Mouse (Mus musculus): ENCODE measurements around the gene Prr5.
"Not testable (repeated sequence)": the region's sequence is repeated elsewhere in the genome, so short reads cannot be mapped to it uniquely, and the experiment has no call there.

Prr5 gene

GRCm38 (mm10) chr15:84712566-84713405 is 43.4 kb downstream of the Prr5 start:
- peak; percentile 54 for DNase-seq (ENCODE audit: low read depth, low spot score)

- DNase-seq (ENCODE audit: low read depth, low spot score), result peak; percentile 83
Observed at GRCm38 (mm10) chr15:84714730-84715129, 45.3 kb downstream of the Prr5 start.

DNA sequence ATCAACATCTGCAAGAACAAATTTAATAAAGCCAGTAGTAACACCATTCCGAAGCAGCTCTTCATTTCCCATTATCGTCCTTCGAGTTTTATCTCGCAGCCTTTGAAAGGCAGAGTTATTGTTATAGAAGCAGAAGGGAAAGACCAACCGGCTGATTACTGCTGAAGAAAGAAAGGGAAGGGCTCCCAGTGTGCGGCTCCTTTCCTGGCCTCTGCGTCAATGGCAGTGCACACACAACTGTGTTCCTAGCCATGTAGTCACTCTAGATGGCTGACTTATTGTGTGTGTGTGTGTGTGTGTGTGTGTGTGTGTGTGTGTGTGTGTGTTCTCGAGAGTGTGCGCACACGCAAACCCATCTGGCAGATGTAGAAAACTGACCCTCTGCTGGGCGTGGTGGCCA is 45.7 kb downstream of the Prr5 start:
- DNase-seq (ENCODE audit: low read depth, low spot score), result no peak

DNA sequence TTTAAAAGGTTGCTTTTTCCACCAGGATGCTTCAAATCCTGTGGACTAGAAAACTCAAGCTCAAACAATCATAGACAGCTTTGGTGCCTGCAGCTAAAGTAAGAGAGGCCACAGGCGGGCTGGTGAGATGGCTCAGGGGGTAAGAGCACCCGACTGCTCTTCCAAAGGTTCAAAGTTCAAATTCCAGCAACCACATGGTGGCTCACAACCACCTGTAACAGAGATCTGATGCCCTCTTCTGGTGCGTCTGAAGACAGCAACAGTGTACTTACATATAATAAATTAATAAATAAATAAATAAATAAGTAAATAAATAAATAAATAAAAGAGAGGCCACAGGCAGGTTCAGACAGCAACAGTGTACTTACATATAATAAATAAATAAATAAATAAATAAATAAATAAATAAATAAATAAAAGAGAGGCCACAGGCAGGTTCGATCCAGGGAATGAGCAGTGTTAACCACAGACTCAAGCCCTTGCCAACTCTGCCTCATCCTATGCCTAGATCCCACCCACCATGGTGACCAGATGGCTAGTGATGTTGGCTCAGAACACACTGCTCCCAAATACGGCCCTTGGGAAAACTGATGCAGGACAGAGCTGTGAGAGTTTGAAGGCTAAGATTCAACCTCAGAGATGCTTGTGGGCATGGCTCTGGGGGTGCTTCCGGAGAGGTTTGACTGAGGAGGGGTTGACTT is 48.3 kb downstream of the Prr5 start:
- not testable (repeated sequence) for DNase-seq (ENCODE audit: low read depth, low spot score)

DNA sequence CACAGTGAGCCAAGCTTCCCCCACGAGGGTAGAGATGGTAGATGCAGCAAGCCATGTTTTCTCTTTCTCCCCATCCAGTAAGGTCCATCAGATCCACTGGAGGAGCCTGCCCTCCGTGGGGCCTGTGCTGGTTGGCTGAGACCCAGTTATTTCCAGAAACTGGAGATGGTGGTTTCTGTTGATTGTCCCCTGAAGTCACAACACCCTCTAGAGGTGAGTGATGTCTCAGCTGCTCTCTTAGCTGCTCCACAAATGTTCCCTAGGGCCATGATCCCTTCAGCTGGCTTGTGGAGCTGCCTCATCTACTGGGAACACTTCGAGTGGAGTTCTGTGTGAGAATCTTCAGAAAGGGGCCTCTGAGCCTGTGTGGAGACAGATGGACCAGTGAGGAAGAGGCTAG is 49.4 kb downstream of the Prr5 start:
- no peak for DNase-seq (ENCODE audit: low read depth, low spot score)

- peak; percentile 51 for DNase-seq (ENCODE audit: low read depth, low spot score)
Observed at GRCm38 (mm10) chr15:84719791-84720190, 50.4 kb downstream of the Prr5 start, which contains the start of gene Arhgap8. Arhgap8 (plus strand) TSS chr15:84720052.

- DNase-seq (ENCODE audit: low read depth, low spot score), result peak; percentile 76
Observed at GRCm38 (mm10) chr15:84720291-84721204, 51.1 kb downstream of the Prr5 start.

GRCm38 (mm10) chr15:84723656-84724055 is 54.2 kb downstream of the Prr5 start:
- DNase-seq (ENCODE audit: low read depth, low spot score), result peak; percentile 70

DNA sequence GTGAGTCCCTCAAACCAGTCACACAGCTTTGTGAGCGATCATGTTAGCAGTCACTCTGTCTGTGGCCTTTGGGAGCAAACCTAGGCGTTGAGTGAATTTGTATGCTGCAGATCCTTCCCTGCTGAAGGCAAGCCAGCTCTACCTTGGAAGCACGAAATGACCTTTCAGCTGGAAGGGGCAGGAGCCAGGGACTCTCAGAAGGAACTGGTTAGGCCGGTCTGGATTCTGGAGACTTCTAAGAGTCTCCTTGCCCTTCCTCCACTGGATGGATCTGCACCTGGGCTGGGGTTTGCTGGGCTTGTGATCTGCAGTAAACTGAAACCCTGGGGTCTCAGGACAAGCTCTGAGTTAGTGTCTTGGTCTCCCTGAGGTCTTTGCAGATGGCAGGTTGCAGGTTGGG is 54.8 kb downstream of the Prr5 start:
- no peak for DNase-seq (ENCODE audit: low read depth, low spot score)

- no peak for DNase-seq (ENCODE audit: low read depth, low spot score)
Observed at GRCm38 (mm10) chr15:84729685-84730084, 60.3 kb downstream of the Prr5 start.

DNA sequence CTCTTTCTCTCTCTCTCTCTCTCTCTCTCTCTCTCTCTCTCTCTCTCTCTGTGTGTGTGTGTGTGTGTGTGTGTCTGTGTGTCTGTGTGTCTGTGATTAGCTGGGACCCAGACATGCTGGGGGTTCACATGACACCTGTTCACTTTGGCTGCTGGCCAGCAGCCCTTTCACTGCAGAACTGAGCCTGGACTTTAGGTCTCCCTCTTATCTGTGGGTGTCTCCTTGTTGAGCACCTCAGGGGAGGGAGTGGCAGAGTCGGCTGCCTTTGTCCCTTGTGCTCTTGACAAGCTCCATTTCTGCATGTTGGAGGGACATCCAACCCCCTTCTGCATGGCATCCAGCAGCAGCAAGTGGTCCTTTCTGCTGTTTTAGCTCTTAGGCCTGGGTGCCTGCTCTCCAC is 61.5 kb downstream of the Prr5 start:
- DNase-seq (ENCODE audit: low read depth, low spot score), result no peak

DNA sequence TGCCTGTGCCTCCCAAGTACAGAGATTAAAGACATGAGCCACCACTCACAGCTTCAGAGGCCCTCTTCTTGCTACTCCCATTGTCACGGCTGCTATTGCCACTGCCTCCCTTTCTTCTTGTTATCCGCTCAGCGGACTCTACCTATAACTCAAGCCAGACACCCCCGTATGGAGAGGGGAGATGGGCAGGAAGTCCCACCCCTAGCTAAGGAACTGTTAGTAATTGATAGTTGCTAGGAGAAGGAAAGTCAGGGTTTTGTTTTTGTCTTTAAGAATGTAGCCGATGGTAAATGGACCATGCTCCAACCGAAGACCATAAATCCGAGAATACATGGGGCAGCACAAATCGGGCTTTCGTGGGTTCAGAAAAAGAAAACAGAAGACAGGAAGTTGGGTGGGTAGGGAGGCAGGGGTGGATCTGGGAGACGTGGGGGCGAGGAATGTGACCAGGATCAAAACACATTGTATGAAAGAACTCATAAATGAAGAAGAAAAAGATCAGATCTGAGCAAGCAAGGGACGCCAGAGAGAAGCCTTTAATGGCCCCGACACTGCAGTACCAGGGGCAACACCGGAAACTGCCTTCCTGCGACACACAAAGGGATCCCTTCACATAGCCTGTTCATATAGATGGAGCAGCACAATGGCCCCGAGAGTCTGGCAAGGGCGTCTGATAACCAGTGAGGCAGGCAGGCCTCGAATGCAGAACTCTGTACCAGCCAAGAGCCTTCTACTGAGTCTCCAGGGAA is 62.4 kb downstream of the Prr5 start:
- no peak for DNase-seq (ENCODE audit: low read depth, low spot score)

GRCm38 (mm10) chr15:84732425-84732749 is 63.0 kb downstream of the Prr5 start:
- peak; percentile 43 for DNase-seq (ENCODE audit: low read depth, low spot score)

DNA sequence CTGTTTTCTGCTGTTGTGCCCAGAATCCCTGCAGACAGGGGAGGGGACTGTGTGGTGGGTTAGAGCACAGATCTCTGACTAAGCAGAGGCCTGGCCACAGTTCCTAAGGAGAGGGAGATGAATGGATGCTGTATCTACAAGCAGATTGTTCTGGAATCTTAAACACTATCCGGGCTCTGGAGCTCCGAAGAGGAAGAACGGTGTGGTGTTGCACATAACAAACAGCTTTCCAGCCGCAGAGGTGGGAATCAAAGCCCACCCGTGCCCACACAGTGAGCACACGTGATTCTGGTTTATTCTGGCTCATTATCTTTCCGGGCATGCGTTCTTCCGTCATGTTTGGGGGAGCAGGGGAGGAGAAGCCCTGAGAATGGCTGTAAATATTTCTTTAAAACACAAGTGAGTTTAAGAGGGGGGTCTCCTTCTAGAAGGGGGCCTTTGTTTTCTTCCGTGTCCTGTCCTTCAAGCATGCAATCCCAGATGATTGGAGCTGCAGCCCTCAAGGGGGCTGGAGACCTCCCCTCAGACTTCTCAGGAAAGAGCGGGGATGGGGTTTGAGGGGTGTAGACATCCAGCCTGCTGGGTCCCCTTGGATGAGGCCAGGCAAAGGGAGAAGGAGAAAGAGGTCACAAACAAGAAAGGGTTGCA is 67.0 kb downstream of the Prr5 start:
- DNase-seq (ENCODE audit: low read depth, low spot score), result no peak

DNA sequence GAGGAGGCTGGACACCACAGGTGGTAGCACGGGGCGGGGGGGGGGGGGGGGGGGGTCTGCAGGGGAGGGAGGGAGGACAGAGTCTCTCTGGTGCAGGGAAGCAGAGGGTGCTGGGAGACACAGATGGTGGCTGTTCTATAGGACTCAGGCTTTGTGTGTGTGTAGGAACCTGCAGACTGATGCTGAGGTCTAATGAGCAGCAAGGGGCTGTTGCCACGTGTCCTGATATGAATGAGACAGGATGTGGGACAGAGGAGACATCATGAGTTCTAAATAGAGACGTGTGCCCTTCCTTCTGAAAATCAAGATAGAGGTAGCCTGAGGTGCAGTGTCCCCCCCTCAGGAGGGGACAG is 67.5 kb downstream of the Prr5 start:
- DNase-seq (ENCODE audit: low read depth, low spot score), result no peak

- no peak for DNase-seq (ENCODE audit: low read depth, low spot score)
Observed at GRCm38 (mm10) chr15:84738246-84738645, 68.8 kb downstream of the Prr5 start.

GRCm38 (mm10) chr15:84741573-84741972 is 72.2 kb downstream of the Prr5 start:
- no peak for DNase-seq (ENCODE audit: low read depth, low spot score)

- DNase-seq (ENCODE audit: low read depth, low spot score), result peak; percentile 33
Observed at GRCm38 (mm10) chr15:84743347-84743746, 73.9 kb downstream of the Prr5 start.

- DNase-seq (ENCODE audit: low read depth, low spot score), result no peak
Observed at GRCm38 (mm10) chr15:84744308-84744707, 74.9 kb downstream of the Prr5 start.

DNA sequence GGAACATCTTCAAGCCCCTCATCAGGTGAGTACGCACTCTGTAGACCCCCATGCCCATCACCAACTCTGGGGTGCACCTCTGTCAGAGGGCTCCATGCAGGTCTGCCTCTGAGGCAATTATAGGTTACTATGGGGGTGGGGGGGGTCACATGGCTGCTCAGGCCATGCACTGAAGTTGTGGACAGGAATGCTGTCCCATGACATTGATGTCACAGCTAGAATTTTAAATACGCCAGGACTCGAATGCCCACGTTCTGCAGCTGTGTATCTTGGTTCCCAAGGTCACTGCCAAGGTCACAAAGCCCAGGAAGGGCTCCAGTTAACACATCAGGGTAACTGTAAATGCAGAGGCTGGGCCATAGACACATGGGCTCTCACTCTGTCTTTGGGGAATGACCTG is 76.4 kb downstream of the Prr5 start:
- DNase-seq (ENCODE audit: low read depth, low spot score), result no peak

All from ES-CJ7 (cell line).